Mouse (Mus musculus): ENCODE data around the gene Dock9. TPM values are rescaled to one million over a fixed set of nuclear protein-coding genes. Genes with fewer than 3 reads are reported as not detected.

Dock9 gene
- total and polyA plus RNA-seq, 3 experiments, result 9.3 to 12.2 (median 10.3) TPM

DNA sequence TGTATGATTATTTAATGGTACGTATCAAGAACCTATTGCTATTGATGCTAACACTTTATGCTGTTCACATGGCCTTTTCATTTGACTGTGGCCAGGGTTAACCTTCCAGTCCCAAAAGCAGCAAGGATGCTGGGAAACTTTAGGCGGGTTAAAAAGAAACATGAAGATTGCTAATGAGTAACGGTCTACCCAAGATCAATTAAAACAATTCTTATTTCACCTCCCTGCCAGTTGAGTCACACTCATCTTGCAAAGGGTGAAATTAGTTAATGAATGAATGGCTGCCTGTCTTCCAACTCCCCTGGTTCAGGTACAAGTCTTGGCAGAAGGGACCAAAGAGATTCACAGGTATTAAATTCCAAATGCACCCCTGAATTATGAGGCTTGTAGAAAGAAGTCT lies 175.8 kb downstream of the Dock9 start:
- H3K4me1 ChIP-seq (ENCODE audit: control insufficient read depth in 1 of 2, insufficient read depth in 2 of 2), result peaks cover 0 to 8% of the 10 kb centered on the region in 2 experiments; a peak in 1 of 4 replicates
- H3K9me3 ChIP-seq (replicated peaks; ENCODE audit: low read length), result no peaks in the 10 kb centered on the region
- no peak overlapping the region for H3K4me3 ChIP-seq (replicated peaks in 1 of 3; ENCODE audit: low read depth in 2 of 3, low read length in 2 of 3, poor library complexity in 1 of 3)
- H3K9ac ChIP-seq (ENCODE audit: insufficient read depth, low read depth), result no peak overlapping the region
- no peaks in the 10 kb centered on the region for H3K79me2 ChIP-seq (replicated peaks; ENCODE audit: control insufficient read depth, extremely low read depth, insufficient read depth, poor library complexity, severe bottlenecking)
- TF ChIP-seq MXI1 (IDR thresholded peaks at IDR 0.05; ENCODE audit: low read depth, low read length) (no peak), CHD2 (IDR thresholded peaks at IDR 0.05; ENCODE audit: low read length) (no peak)
- dilution Hi-C loops (cut with MboI; ENCODE audit: extremely low pct_ligation_motif_present, extremely low pct_unique_long_range_greater_than_20kb, low sequenced_read_pairs), result no loop called here
- H3K36me3 ChIP-seq (replicated peaks in 1 of 2; ENCODE audit: control insufficient read depth in 1 of 2, insufficient read depth in 1 of 2, low read length in 1 of 2), result peaks cover 16 to 65% of the 10 kb centered on the region in 2 experiments
- no peaks in the 10 kb centered on the region for H3K27me3 ChIP-seq (replicated peaks)
- no peak overlapping the region for H3K27ac ChIP-seq (ENCODE audit: insufficient read depth, low read depth)
- no peak overlapping the region for H3K4me2 ChIP-seq (ENCODE audit: insufficient read depth, low read depth, poor library complexity, severe bottlenecking)
- DNase-seq (ENCODE audit: extremely low read depth), result no peak
- in situ Hi-C loops (cut with MboI; ENCODE audit: low pct_ligation_motif_present, low pct_unique_long_range_greater_than_20kb, low sequenced_read_pairs), result no loop called here

DNA sequence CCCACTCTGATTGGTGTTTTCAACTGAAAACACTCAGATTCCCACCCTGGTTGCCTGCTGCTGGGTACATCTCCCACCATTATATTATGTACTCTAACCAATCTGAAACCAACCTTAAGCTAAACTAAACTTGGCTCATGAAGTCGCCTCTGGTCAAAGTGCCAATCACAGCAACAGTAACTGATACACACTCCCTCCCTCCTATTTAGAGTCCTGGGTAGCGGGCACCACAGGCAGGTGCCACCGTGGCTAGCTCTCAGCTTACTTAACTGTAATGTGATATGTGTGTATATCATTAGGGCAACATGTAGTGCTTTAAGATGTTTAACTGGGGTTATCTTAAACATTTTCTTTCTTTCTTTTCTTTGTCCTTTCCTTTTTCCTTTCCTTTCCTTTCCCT lies 177.1 kb downstream of the Dock9 start:
- Histone ChIP-seq H3K79me2 (replicated peaks; ENCODE audit: control insufficient read depth, extremely low read depth, insufficient read depth, poor library complexity, severe bottlenecking) (no peaks in the 10 kb centered on the region), H3K27me3 (replicated peaks) (no peaks in the 10 kb centered on the region), H3K4me3 (replicated peaks in 1 of 3; ENCODE audit: low read depth in 2 of 3, low read length in 2 of 3, poor library complexity in 1 of 3) (no peak overlapping the region), H3K4me2 (ENCODE audit: insufficient read depth, low read depth, poor library complexity, severe bottlenecking) (no peak overlapping the region), H3K27ac (ENCODE audit: insufficient read depth, low read depth) (no peak overlapping the region), H3K9ac (ENCODE audit: insufficient read depth, low read depth) (no peak overlapping the region), H3K9me3 (replicated peaks; ENCODE audit: low read length) (no peaks in the 10 kb centered on the region), H3K4me1 (ENCODE audit: control insufficient read depth in 1 of 2, insufficient read depth in 2 of 2) (peaks cover 0 to 6% of the 10 kb centered on the region in 2 experiments; a peak in 1 of 4 replicates), H3K36me3 (replicated peaks in 1 of 2; ENCODE audit: control insufficient read depth in 1 of 2, insufficient read depth in 1 of 2, low read length in 1 of 2) (peaks cover 17 to 58% of the 10 kb centered on the region in 2 experiments)
- DNase-seq (ENCODE audit: extremely low read depth), result no peak
- in situ Hi-C loops (cut with MboI; ENCODE audit: low pct_ligation_motif_present, low pct_unique_long_range_greater_than_20kb, low sequenced_read_pairs) (no loop called here), dilution Hi-C loops (cut with MboI; ENCODE audit: extremely low pct_ligation_motif_present, extremely low pct_unique_long_range_greater_than_20kb, low sequenced_read_pairs) (no loop called here)
- no peak for TF ChIP-seq MEF2A (IDR thresholded peaks at IDR 0.05; ENCODE audit: borderline replicate concordance, low read depth, low read length)
- no peak for TF ChIP-seq USF1 (IDR thresholded peaks at IDR 0.05; ENCODE audit: low read depth, low read length)
- TF ChIP-seq JUN (IDR thresholded peaks at IDR 0.05; ENCODE audit: insufficient read depth, low read depth, low read length), result no peak
- TF ChIP-seq KAT2A (IDR thresholded peaks at IDR 0.05; ENCODE audit: insufficient replicate concordance, low read length), result no peak
- no peak for TF ChIP-seq IRF4 (IDR thresholded peaks at IDR 0.05; ENCODE audit: low read depth, low read length)
- no peak for TF ChIP-seq SMC3 (IDR thresholded peaks at IDR 0.05; ENCODE audit: low read depth, low read length)
- no peak for TF ChIP-seq TCF12 (IDR thresholded peaks at IDR 0.05; ENCODE audit: low read depth, low read length)
- TF ChIP-seq MAZ (IDR thresholded peaks at IDR 0.05; ENCODE audit: low read depth, low read length), result no peak
- TF ChIP-seq POLR2A (IDR thresholded peaks at IDR 0.05; ENCODE audit: low read depth, low read length), result no peak
- no peak for TF ChIP-seq TBP (conservative IDR thresholded peaks at IDR 0.05; ENCODE audit: low read depth, low read length)
- TF ChIP-seq GABPA (IDR thresholded peaks at IDR 0.05; ENCODE audit: insufficient replicate concordance, low read depth, low read length), result no peak
- no peak for TF ChIP-seq EP300 (IDR thresholded peaks at IDR 0.05; ENCODE audit: low read length)
- no peak for TF ChIP-seq CHD2 (IDR thresholded peaks at IDR 0.05; ENCODE audit: low read length)
- no peak for TF ChIP-seq NELFE (IDR thresholded peaks at IDR 0.05; ENCODE audit: low read depth, low read length)
- TF ChIP-seq ELF1 (IDR thresholded peaks at IDR 0.05; ENCODE audit: low read depth, low read length), result no peak

Measured in CH12.LX (cell line).